Mouse (Mus musculus): Measurements from ENCODE around the gene Arid2.

DNA sequence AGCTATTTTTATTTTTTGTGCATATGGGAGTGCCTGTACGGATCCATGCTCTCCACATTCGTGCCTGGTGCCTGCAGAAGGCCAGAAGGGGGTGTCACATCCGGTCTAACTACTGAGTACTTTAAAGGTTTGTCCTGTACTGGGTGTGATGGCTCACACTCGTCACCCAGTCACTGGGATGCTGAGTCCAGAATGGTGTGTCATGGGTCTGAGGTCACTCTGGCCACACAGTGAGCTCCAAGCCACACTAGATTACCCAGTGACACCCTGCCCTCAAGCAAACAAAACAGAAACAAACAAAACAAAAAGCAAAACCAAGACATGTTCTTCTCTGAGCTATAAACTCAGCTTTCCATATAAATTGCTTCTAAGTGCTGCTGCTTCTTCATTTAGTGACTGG is 17.9 kb upstream of the Arid2 start:
- TF ChIP-seq CTCF (IDR thresholded peaks at IDR 0.05), result no peak
- TF ChIP-seq POLR2A (IDR thresholded peaks at IDR 0.05; ENCODE audit: insufficient read depth, low read depth, low read length), result no peak
- TF ChIP-seq EP300 (IDR thresholded peaks at IDR 0.05; ENCODE audit: insufficient read depth, low read depth, low read length), result no peak

Measured in heart, adult 2 months (tissue).